Comparison of ENCODE assay signal across 11 mouse cellular contexts in the genomic region with DNA sequence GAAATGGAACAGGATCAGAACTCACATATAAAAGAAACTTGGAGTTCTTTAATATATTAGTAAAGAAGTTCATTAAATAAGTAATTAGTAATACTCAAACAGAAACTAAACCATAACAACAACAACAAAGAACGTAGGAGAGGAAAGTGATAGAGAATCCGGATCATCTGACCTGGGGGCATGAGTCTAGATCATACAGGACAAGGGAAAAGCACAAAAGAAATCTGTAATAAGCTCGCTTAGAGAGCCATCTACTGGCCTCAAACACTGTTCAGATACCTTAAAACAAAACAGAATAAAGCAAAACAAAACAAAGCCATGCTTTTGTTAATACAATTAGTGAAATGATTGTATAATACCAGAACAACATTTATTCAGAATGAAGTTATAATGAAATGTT. TPM values are rescaled to one million over a fixed set of nuclear protein-coding genes. Genes with fewer than 3 reads are reported as not detected.
DNase-seq lines count a peak whose midpoint lies in the region; ATAC-seq and TF ChIP-seq lines count a peak whose summit lies in the region.
"Had no signal": no experiment of that assay in that cellular context is flagged by ENCODE, and none has a peak within 500 bp of the region (broad histone marks: within the 10 kb centered on the region; RNA-seq: fewer than 3 reads in every experiment).

No protein-coding gene starts in this region.

- peak; percentile 70 for TF ChIP-seq CTCF in midbrain, postnatal 0 days (IDR thresholded peaks at IDR 0.05)

- DNase-seq in cerebellum, postnatal 10 days, result peak; percentile 22 to 34
- no peak for DNase-seq in cerebellum, adult 11 months
- DNase-seq in kidney, postnatal 36 days, result peak; percentile 37 to 43
- peak; percentile 63 for DNase-seq in midbrain, postnatal 0 days (ENCODE audit: low spot score)
- DNase-seq in urinary bladder, postnatal 36 days (ENCODE audit: low spot score in 2 of 2), result no peak
- no peak for DNase-seq in adrenal gland, postnatal 25 days
- DNase-seq: cerebellum, postnatal 36 days; thymus, postnatal 14 days had no signal

- no peak overlapping the region for H3K27ac ChIP-seq in kidney, embryonic 15.5 days
- no peak overlapping the region for H3K27ac ChIP-seq in midbrain, postnatal 0 days (ENCODE audit: low read depth, low read length)
- H3K27ac ChIP-seq: lung, embryonic 15.5 days had no signal

- WGBS in kidney, embryonic 15.5 days, result 34% methylated on average over 3 of the region's 3 CpGs
- WGBS in midbrain, postnatal 0 days, result 16% methylated on average over 3 of the region's 3 CpGs

- no peaks in the 10 kb centered on the region for H3K9me3 ChIP-seq in kidney, embryonic 15.5 days (replicated peaks)
- H3K9me3 ChIP-seq in midbrain, postnatal 0 days (ENCODE audit: low read length), result no peaks in the 10 kb centered on the region
- H3K9me3 ChIP-seq: lung, embryonic 15.5 days had no signal

- H3K4me3 ChIP-seq in kidney, embryonic 15.5 days (replicated peaks), result no peak overlapping the region
- H3K4me3 ChIP-seq in midbrain, postnatal 0 days (ENCODE audit: low read depth, low read length), result no peak overlapping the region
- H3K4me3 ChIP-seq: lung, embryonic 15.5 days had no signal

- no peaks in the 10 kb centered on the region for H3K27me3 ChIP-seq in kidney, embryonic 15.5 days
- no peaks in the 10 kb centered on the region for H3K27me3 ChIP-seq in midbrain, postnatal 0 days (ENCODE audit: insufficient read depth, low read length)
- H3K27me3 ChIP-seq: lung, embryonic 15.5 days had no signal

- no peak overlapping the region for H3K4me2 ChIP-seq in kidney, embryonic 15.5 days
- no peak overlapping the region for H3K4me2 ChIP-seq in midbrain, postnatal 0 days (ENCODE audit: low read depth, low read length, poor library complexity, severe bottlenecking)
- H3K4me2 ChIP-seq: lung, embryonic 15.5 days had no signal

- H3K4me1 ChIP-seq in kidney, embryonic 15.5 days, result no peaks in the 10 kb centered on the region
- H3K4me1 ChIP-seq in midbrain, postnatal 0 days (ENCODE audit: insufficient read depth, low read length), result no peaks in the 10 kb centered on the region
- H3K4me1 ChIP-seq: lung, embryonic 15.5 days had no signal

- ATAC-seq in kidney, embryonic 15.5 days (replicated peaks; ENCODE audit: low FRiP score), result no peak
- 0 out of 2 replicates have a peak, but pooled peaks have one; percentile 29 for ATAC-seq in common myeloid progenitor, adult 5-6 weeks (replicated peaks; ENCODE audit: low read depth, poor library complexity, severe bottlenecking)
- no peak for ATAC-seq in midbrain, postnatal 0 days (ENCODE audit: low FRiP score)

- peaks cover 9% of the 10 kb centered on the region; the same call in 1 of the 2 replicates for H3K36me3 ChIP-seq in kidney, embryonic 15.5 days
- H3K36me3 ChIP-seq in midbrain, postnatal 0 days (ENCODE audit: insufficient read depth, low read length), result no peaks in the 10 kb centered on the region

- no peak overlapping the region for H3K9ac ChIP-seq in kidney, embryonic 15.5 days
- no peak overlapping the region for H3K9ac ChIP-seq in midbrain, postnatal 0 days (replicated peaks; ENCODE audit: low read length, poor library complexity, severe bottlenecking)
- H3K9ac ChIP-seq: lung, embryonic 15.5 days had no signal

RNA-seq across cellular contexts. Expression of gene Pln, which starts 31.6 kb away (rescaled TPM):
- polyA plus RNA-seq in kidney, embryonic 15.5 days (2015; fragmentation: Nextera tagmentation; extraction: Ambion mirVana), result 1.0 and 2.0 TPM in 2 replicates
- total RNA-seq in common myeloid progenitor, adult 5-6 weeks (2017), result 1.2 TPM in 1 of 2 replicates, not detected in the other
- not detected in 2 replicates for total RNA-seq in midbrain, postnatal 0 days (2014; rRNA removed)
- 0.20 and 0.32 TPM in 2 replicates for polyA plus RNA-seq in midbrain, postnatal 0 days (2015; fragmentation: Nextera tagmentation; extraction: Ambion mirVana)
- 0.27 TPM in 1 of 2 replicates, not detected in the other for total RNA-seq in adrenal gland, postnatal 25 days (2021)

Comparison
In these comparisons a context has a peak if more than half of its experiments do, and no peak if none do; other contexts are left out.
1. DNase-seq: peak in cerebellum, postnatal 10 days (2 of 2), kidney, postnatal 36 days (2 of 2) and midbrain, postnatal 0 days (single experiment); none in cerebellum, adult 11 months (single experiment), urinary bladder, postnatal 36 days (0 of 2) and adrenal gland, postnatal 25 days (single experiment).